Mouse (Mus musculus) brain, adult 2 months (tissue): ENCODE data around the gene 2810459M11Rik.
A peak's percentile ranks its signal among the peaks of the same experiment; 100 is the strongest.
"Not testable (repeated sequence)": the region's sequence is repeated elsewhere in the genome, so short reads cannot be mapped to it uniquely, and the experiment has no call there.

Experiments
- DNase-seq: peaks from one replicate; pipeline ENCODE4 v3.0.0; 2011; ENCODE audit warnings: low read depth, low spot score

2810459M11Rik gene

GRCm38 (mm10) chr1:86045848-86046805 lies at the start of gene 2810459M11Rik:
TSS of gene 2810459M11Rik (plus strand) at chr1:86045863.
- DNase-seq = peak; percentile 51

GRCm38 (mm10) chr1:85997221-85997620 lies 48.4 kb upstream of the 2810459M11Rik start:
- no peak for DNase-seq

- DNase-seq = no peak
These were observed 47.7 kb upstream of the 2810459M11Rik start for GRCm38 (mm10) chr1:85998012-85998411.

GRCm38 (mm10) chr1:85999853-86000570 lies 45.7 kb upstream of the 2810459M11Rik start:
- DNase-seq = peak; percentile 67

- DNase-seq = no peak
These were observed 40.1 kb upstream of the 2810459M11Rik start for GRCm38 (mm10) chr1:86005540-86005939.

- no peak for DNase-seq
These were observed 39.6 kb upstream of the 2810459M11Rik start for GRCm38 (mm10) chr1:86006040-86006439.

- DNase-seq = peak; percentile 94
These were observed 37.9 kb upstream of the 2810459M11Rik start for GRCm38 (mm10) chr1:86007778-86008177.

GRCm38 (mm10) chr1:86015758-86016157 lies 29.9 kb upstream of the 2810459M11Rik start:
- DNase-seq = not testable (repeated sequence)

GRCm38 (mm10) chr1:86016516-86016915 lies 29.1 kb upstream of the 2810459M11Rik start, which contains the start of gene Spata3:
TSS of gene Spata3 (plus strand) at chr1:86016816.
- DNase-seq = no peak

- DNase-seq = peak; percentile 80
These were observed 27.2 kb upstream of the 2810459M11Rik start for GRCm38 (mm10) chr1:86018235-86019055.

GRCm38 (mm10) chr1:86021365-86021989 lies 24.2 kb upstream of the 2810459M11Rik start:
- peak; percentile 69 for DNase-seq

- peak; percentile 94 for DNase-seq
These were observed 13.2 kb upstream of the 2810459M11Rik start for GRCm38 (mm10) chr1:86032273-86032987.

- DNase-seq = peak; percentile 64
These were observed 7.3 kb upstream of the 2810459M11Rik start for GRCm38 (mm10) chr1:86038191-86038951.

- no peak for DNase-seq
These were observed 5.5 kb upstream of the 2810459M11Rik start for GRCm38 (mm10) chr1:86040131-86040530.

- no peak for DNase-seq
These were observed 4.8 kb upstream of the 2810459M11Rik start for GRCm38 (mm10) chr1:86040817-86041216.

GRCm38 (mm10) chr1:86045056-86045455 lies 607 bp upstream of the 2810459M11Rik start:
- peak; percentile 64 for DNase-seq

GRCm38 (mm10) chr1:86046833-86047563 lies 1.3 kb downstream of the 2810459M11Rik start:
- no peak for DNase-seq

- peak; percentile 21 for DNase-seq
These were observed 2.6 kb downstream of the 2810459M11Rik start for GRCm38 (mm10) chr1:86048231-86048630.

GRCm38 (mm10) chr1:86048744-86049143 lies 3.1 kb downstream of the 2810459M11Rik start:
- no peak for DNase-seq
